Mouse (Mus musculus): ENCODE results near the gene Bst2.

GRCm38 (mm10) chr8:71513018-71513754, 24.1 kb downstream of the Bst2 start:
- no peak for TF ChIP-seq POLR2A (IDR thresholded peaks at IDR 0.05; ENCODE audit: borderline replicate concordance, insufficient read depth, low read length)
- TF ChIP-seq CTCF (IDR thresholded peaks at IDR 0.05; ENCODE audit: borderline replicate concordance, insufficient read depth, low read depth, low read length): no peak
